Mouse (Mus musculus): ENCODE measurements around the gene Cnga1. TPM values are rescaled to one million over a fixed set of nuclear protein-coding genes. Genes with fewer than 3 reads are reported as not detected.
A peak's percentile ranks its signal among the peaks of the same experiment; 100 is the strongest.

The Cnga1 gene
- polyA plus RNA-seq (2014; fragmentation: Nextera tagmentation; extraction: Ambion mirVana): not detected in 2 replicates

DNA sequence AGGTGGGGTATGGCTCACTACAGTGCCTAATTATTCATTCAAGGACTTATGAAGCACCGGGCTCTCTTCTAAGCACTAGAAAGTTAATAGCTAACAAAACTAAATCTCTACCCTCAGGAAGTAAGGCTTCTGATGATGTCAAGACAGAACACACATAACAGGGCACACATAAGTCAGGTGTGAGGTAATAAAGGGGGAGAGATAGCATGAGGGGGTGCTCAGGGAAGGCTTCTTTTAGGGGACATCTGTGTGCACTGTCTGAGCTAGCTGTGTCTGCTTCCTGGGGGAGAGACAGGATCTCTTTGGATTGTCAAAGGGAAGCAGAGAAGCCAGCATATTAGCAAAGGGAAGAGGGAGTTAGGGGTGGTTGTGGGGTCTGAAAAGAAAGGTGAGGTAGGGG, at the start of gene Cnga1:
Gene Cnga1, minus strand, starts transcription at position 101 of the 400 bp plus-strand sequence.
- Histone ChIP-seq H3K9me3 (ENCODE audit: control insufficient read depth, low read length) (no peaks in the 10 kb centered on the region), H3K4me1 (ENCODE audit: control insufficient read depth, insufficient read depth, low read length) (peaks cover 5% of the 10 kb centered on the region; the same call in 1 of the 2 replicates), H3K36me3 (ENCODE audit: control insufficient read depth, insufficient read depth, low read length) (no peaks in the 10 kb centered on the region), H3K27me3 (ENCODE audit: control insufficient read depth, insufficient read depth, low read length) (0 out of 2 replicates have a peak, but pooled peaks cover 5% of the 10 kb centered on the region), H3K9ac (ENCODE audit: low read depth, low read length) (no peak within 1 kb of the TSS), H3K4me2 (replicated peaks; ENCODE audit: low read depth, low read length) (no peak within 1 kb of the TSS), H3K4me3 (ENCODE audit: low read length) (no peak within 1 kb of the TSS), H3K27ac (ENCODE audit: low read depth, low read length) (no peak within 1 kb of the TSS)
- 55% methylated on average over 1 of the region's 1 CpGs for WGBS
- no peak for ATAC-seq (ENCODE audit: low FRiP score, low TSS enrichment)

DNA sequence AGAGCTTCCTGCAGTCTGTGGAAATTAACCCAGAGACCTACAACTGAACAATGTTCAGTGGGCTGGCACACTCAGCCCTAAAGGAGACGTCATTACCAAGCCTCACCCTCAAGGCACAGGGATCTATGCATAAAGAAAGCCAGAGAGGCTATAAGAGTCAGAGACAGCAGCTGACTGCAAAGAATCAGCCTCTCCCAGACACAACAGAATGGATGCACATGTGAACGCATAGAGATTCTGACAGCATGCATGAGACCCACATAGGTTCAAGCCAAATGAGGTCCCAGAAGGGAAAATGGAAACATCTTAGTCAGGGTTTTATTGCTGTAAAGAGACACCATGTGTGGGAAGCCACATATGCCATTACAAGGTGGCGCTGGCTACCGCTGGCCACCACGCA, 46.4 kb upstream of the Cnga1 start:
- no peak for ATAC-seq (ENCODE audit: low FRiP score, low TSS enrichment)
- no peaks in the 10 kb centered on the region for H3K4me1 ChIP-seq (ENCODE audit: control insufficient read depth, insufficient read depth, low read length)
- H3K4me3 ChIP-seq (ENCODE audit: low read length): no peak overlapping the region
- H3K36me3 ChIP-seq (ENCODE audit: control insufficient read depth, insufficient read depth, low read length): no peaks in the 10 kb centered on the region
- no peak overlapping the region for H3K9ac ChIP-seq (ENCODE audit: low read depth, low read length)
- no peaks in the 10 kb centered on the region for H3K9me3 ChIP-seq (ENCODE audit: control insufficient read depth, low read length)
- H3K4me2 ChIP-seq (replicated peaks; ENCODE audit: low read depth, low read length): no peak overlapping the region
- H3K27ac ChIP-seq (ENCODE audit: low read depth, low read length): no peak overlapping the region
- H3K27me3 ChIP-seq (ENCODE audit: control insufficient read depth, insufficient read depth, low read length): no peaks in the 10 kb centered on the region
- WGBS: 93% methylated on average over 5 of the region's 5 CpGs

DNA sequence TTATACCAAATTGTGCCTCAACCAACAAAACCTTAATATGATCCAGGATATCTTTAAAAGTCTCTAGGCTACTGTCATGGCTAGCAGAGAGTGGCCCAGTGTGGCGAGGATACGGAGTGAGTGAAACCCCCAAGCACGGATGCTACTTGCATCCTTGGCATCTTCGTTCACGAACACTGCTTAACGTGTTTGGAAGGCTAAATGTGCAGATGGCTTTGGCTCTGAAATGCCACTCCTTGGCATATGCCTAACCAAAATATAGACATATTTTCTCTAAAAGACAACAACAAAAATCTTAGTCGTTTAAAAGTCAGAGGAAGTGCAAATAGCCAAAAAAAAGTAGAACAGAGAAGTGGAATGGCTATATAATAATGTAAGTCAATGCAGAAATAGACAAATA, 45.5 kb upstream of the Cnga1 start:
- 94% methylated on average over 7 of the region's 7 CpGs for WGBS
- no peaks in the 10 kb centered on the region for H3K4me1 ChIP-seq (ENCODE audit: control insufficient read depth, insufficient read depth, low read length)
- no peaks in the 10 kb centered on the region for H3K9me3 ChIP-seq (ENCODE audit: control insufficient read depth, low read length)
- H3K27ac ChIP-seq (ENCODE audit: low read depth, low read length): no peak overlapping the region
- no peaks in the 10 kb centered on the region for H3K36me3 ChIP-seq (ENCODE audit: control insufficient read depth, insufficient read depth, low read length)
- H3K4me2 ChIP-seq (replicated peaks; ENCODE audit: low read depth, low read length): no peak overlapping the region
- H3K4me3 ChIP-seq (ENCODE audit: low read length): no peak overlapping the region
- no peak overlapping the region for H3K9ac ChIP-seq (ENCODE audit: low read depth, low read length)
- no peak for ATAC-seq (ENCODE audit: low FRiP score, low TSS enrichment)
- H3K27me3 ChIP-seq (ENCODE audit: control insufficient read depth, insufficient read depth, low read length): no peaks in the 10 kb centered on the region

DNA sequence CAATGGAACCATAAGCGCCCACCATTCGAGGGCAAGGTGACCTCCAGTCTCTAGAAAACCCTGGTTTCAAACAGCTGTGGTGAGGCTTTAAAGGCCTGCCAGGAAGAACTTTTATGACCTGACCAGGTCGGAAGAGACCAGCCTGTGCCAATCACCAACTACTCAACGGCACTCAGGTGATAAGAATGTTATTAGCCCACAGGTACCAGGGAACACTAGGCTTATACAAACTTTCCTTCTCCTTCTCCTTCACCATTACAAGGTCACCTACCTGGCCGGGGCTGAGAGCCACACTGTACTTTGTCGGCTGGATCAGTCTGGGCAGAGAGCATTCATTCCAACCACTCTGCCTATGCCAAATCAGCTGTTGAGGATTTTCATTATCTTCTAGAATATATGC, 37.4 kb upstream of the Cnga1 start:
- no peak overlapping the region for H3K27ac ChIP-seq (ENCODE audit: low read depth, low read length)
- no peaks in the 10 kb centered on the region for H3K27me3 ChIP-seq (ENCODE audit: control insufficient read depth, insufficient read depth, low read length)
- H3K36me3 ChIP-seq (ENCODE audit: control insufficient read depth, insufficient read depth, low read length): no peaks in the 10 kb centered on the region
- ATAC-seq (ENCODE audit: low FRiP score, low TSS enrichment): no peak
- 72% methylated on average over 6 of the region's 6 CpGs for WGBS
- no peak overlapping the region for H3K4me3 ChIP-seq (ENCODE audit: low read length)
- no peaks in the 10 kb centered on the region for H3K4me1 ChIP-seq (ENCODE audit: control insufficient read depth, insufficient read depth, low read length)
- H3K4me2 ChIP-seq (replicated peaks; ENCODE audit: low read depth, low read length): no peak overlapping the region
- H3K9me3 ChIP-seq (ENCODE audit: control insufficient read depth, low read length): no peaks in the 10 kb centered on the region
- no peak overlapping the region for H3K9ac ChIP-seq (ENCODE audit: low read depth, low read length)

DNA sequence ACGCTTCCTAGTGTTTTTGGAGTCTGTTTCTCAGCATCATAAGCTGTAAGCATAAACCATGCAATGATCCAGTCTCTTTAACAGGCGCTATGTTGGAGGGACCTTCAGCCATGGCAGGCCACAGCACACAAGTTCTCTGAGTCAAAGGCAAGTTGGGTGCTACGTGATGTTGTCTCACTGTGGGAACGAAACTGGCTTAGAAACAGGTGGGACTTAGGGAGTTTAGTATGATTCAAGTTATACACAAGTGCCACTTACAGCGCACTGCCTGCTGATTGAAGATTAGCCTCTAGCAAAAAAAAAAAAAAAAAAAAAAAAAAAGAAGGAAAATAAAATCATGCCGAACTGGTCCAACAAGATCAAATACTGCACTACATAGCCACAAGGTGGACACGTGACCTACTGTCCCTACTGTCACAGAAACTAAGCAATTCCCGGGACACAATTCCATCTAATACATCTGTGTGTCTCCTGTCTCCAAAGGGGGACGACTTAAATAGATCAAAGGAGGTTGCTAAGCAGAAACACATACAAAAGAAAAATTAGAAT, 31.0 kb upstream of the Cnga1 start:
- Histone ChIP-seq H3K4me2 (replicated peaks; ENCODE audit: low read depth, low read length) (no peak overlapping the region), H3K27ac (ENCODE audit: low read depth, low read length) (no peak overlapping the region), H3K4me1 (ENCODE audit: control insufficient read depth, insufficient read depth, low read length) (no peaks in the 10 kb centered on the region), H3K27me3 (ENCODE audit: control insufficient read depth, insufficient read depth, low read length) (no peaks in the 10 kb centered on the region), H3K4me3 (ENCODE audit: low read length) (no peak overlapping the region), H3K36me3 (ENCODE audit: control insufficient read depth, insufficient read depth, low read length) (no peaks in the 10 kb centered on the region), H3K9me3 (ENCODE audit: control insufficient read depth, low read length) (no peaks in the 10 kb centered on the region), H3K9ac (ENCODE audit: low read depth, low read length) (no peak overlapping the region)
- 81% methylated on average over 9 of the region's 9 CpGs for WGBS
- ATAC-seq (ENCODE audit: low FRiP score, low TSS enrichment): no peak

DNA sequence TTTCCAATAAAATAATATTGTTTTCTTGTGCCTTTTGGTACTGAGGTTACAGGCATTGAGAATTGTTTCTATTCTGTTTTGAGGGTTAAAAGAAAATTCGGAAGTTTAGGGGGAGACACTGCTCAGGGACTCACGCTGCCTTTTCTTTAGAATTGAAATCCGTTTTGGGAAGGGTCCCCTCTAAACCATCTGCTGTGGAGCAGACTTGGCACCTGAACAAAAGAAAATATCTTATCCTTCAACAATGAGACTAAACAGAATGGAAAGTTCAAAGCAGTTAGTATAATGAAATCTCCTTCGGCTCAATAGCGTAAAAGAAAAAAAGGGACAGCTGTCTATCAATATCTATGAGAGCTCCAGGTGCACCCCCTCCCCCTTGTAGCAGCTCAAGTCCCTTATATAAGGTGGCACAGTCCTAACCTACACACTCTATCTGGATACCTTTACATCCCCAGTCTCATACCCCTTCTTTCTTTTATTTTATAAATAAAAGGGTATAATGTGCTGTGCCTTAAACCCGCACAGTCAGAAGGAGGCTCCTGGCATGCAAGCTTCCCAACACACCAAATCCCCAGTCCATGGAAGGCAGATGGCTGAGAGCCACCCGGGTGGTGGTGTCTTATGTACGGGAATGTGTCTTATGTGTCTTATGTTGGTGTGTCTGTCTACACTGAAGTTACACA, 27.1 kb upstream of the Cnga1 start:
- WGBS: 80% methylated on average over 8 of the region's 8 CpGs
- Histone ChIP-seq H3K9me3 (ENCODE audit: control insufficient read depth, low read length) (no peaks in the 10 kb centered on the region), H3K4me2 (replicated peaks; ENCODE audit: low read depth, low read length) (no peak overlapping the region), H3K36me3 (ENCODE audit: control insufficient read depth, insufficient read depth, low read length) (no peaks in the 10 kb centered on the region), H3K27me3 (ENCODE audit: control insufficient read depth, insufficient read depth, low read length) (no peaks in the 10 kb centered on the region), H3K9ac (ENCODE audit: low read depth, low read length) (no peak overlapping the region), H3K27ac (ENCODE audit: low read depth, low read length) (no peak overlapping the region), H3K4me3 (ENCODE audit: low read length) (no peak overlapping the region), H3K4me1 (ENCODE audit: control insufficient read depth, insufficient read depth, low read length) (no peaks in the 10 kb centered on the region)
- ATAC-seq (ENCODE audit: low FRiP score, low TSS enrichment): no peak

DNA sequence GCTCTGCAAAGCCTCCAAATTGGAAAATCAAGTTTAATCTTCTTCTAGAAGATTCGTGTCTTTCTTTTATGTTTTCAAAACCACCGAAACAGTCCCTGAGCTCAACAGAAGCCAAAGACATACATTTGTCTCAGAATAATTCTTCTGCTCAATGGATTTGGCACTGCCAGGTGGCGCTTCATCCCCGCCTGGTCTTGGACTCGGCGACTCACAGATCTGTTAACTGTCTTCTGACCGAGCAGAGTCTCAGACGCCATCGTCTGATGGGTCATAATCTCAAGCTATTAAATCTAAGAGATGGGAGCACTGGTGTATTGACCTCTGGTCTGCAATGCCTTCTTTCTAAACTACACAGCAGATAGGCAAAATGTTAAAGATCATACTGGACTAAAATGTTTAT, 24.3 kb upstream of the Cnga1 start:
- WGBS: 85% methylated on average over 9 of the region's 9 CpGs
- no peak overlapping the region for H3K27ac ChIP-seq (ENCODE audit: low read depth, low read length)
- no peaks in the 10 kb centered on the region for H3K4me1 ChIP-seq (ENCODE audit: control insufficient read depth, insufficient read depth, low read length)
- ATAC-seq (ENCODE audit: low FRiP score, low TSS enrichment): no peak
- H3K9ac ChIP-seq (ENCODE audit: low read depth, low read length): no peak overlapping the region
- no peaks in the 10 kb centered on the region for H3K9me3 ChIP-seq (ENCODE audit: control insufficient read depth, low read length)
- H3K4me3 ChIP-seq (ENCODE audit: low read length): no peak overlapping the region
- no peak overlapping the region for H3K4me2 ChIP-seq (replicated peaks; ENCODE audit: low read depth, low read length)
- no peaks in the 10 kb centered on the region for H3K27me3 ChIP-seq (ENCODE audit: control insufficient read depth, insufficient read depth, low read length)
- H3K36me3 ChIP-seq (ENCODE audit: control insufficient read depth, insufficient read depth, low read length): no peaks in the 10 kb centered on the region

DNA sequence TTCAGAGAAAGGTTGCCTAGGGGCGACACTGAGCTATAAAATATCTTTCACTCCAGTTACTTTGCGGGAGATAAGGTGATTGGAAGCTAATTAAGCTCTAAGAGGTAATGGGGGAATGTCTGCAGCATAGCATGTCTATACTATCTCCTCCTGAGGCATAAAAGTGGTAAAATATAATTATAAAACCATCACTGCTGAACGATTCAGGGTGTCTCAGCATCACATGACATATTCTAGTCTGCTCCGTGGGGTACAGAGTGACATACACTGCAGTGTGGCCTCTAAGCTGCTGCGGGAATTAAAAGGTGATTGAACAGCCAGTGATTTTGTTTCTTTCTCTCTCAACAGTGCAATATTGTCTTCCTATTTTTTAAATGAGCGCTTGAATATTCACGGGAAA, 22.4 kb upstream of the Cnga1 start:
- Histone ChIP-seq H3K4me1 (ENCODE audit: control insufficient read depth, insufficient read depth, low read length) (no peaks in the 10 kb centered on the region), H3K4me2 (replicated peaks; ENCODE audit: low read depth, low read length) (no peak overlapping the region), H3K9me3 (ENCODE audit: control insufficient read depth, low read length) (no peaks in the 10 kb centered on the region), H3K9ac (ENCODE audit: low read depth, low read length) (no peak overlapping the region), H3K27ac (ENCODE audit: low read depth, low read length) (no peak overlapping the region), H3K27me3 (ENCODE audit: control insufficient read depth, insufficient read depth, low read length) (no peaks in the 10 kb centered on the region), H3K4me3 (ENCODE audit: low read length) (no peak overlapping the region), H3K36me3 (ENCODE audit: control insufficient read depth, insufficient read depth, low read length) (no peaks in the 10 kb centered on the region)
- no peak for ATAC-seq (ENCODE audit: low FRiP score, low TSS enrichment)
- WGBS: 80% methylated on average over 7 of the region's 7 CpGs

DNA sequence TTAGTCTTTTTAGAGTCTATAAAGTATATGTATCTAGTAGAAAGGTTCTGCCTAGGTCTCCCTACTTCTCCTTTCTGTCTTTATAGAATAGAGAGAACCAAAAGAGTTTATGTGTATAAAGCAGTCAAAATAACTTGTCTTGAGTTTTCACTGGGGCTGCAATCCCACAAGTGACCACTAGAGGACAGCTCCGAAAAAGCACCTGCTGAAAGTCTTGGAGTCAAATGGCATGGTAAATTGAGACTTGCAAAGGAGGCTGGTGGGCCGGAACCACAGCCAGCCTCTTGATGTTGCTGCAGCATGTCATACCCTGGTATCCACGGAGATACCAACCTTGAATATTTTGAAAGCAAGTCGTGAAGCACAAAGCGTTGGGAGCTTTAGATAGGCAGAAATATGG, 21.2 kb upstream of the Cnga1 start:
- 23% methylated on average over 5 of the region's 5 CpGs for WGBS

More for the DNA sequence above, 21.2 kb upstream of the Cnga1 start:
- H3K9me3 ChIP-seq (ENCODE audit: control insufficient read depth, low read length): no peaks in the 10 kb centered on the region
- H3K4me1 ChIP-seq (ENCODE audit: control insufficient read depth, insufficient read depth, low read length): no peaks in the 10 kb centered on the region
- no peak overlapping the region for H3K4me2 ChIP-seq (replicated peaks; ENCODE audit: low read depth, low read length)
- peak; percentile 72; the same call in 1 of the 2 replicates for ATAC-seq (ENCODE audit: low FRiP score, low TSS enrichment)
- H3K4me3 ChIP-seq (ENCODE audit: low read length): no peak overlapping the region
- no peaks in the 10 kb centered on the region for H3K27me3 ChIP-seq (ENCODE audit: control insufficient read depth, insufficient read depth, low read length)
- H3K9ac ChIP-seq (ENCODE audit: low read depth, low read length): no peak overlapping the region
- no peak overlapping the region for H3K27ac ChIP-seq (ENCODE audit: low read depth, low read length)
- no peaks in the 10 kb centered on the region for H3K36me3 ChIP-seq (ENCODE audit: control insufficient read depth, insufficient read depth, low read length)
